Mouse (Mus musculus) lung, adult 2 months (tissue): ENCODE measurements at regions not wholly inside any gene's neighbourhood (a gene's known extent, or its start where the extent isn't known, plus 50 kb on each side); places are given as distances from the start of the nearest gene placed in this dataset.

Source experiments
- CTCF ChIP-seq: fragments of 200-500 bp; IDR thresholded peaks from 2 replicates; pipeline ENCODE4 v1.5.1; 2011; ENCODE audit warnings: mild to moderate bottlenecking, low read length, control low read depth; ENCODE audit not compliant: insufficient read depth
- POLR2A ChIP-seq: fragments of 200-500 bp; IDR thresholded peaks from 2 replicates; pipeline ENCODE4 v1.6.1; 2011; ENCODE audit warnings: low read depth, mild to moderate bottlenecking, control low read depth, low read length, borderline replicate concordance; ENCODE audit errors: extremely low read depth

GRCm38 (mm10) chr16:76761004-76761403 lies 252.5 kb upstream of the Usp25 start:
- TF ChIP-seq POLR2A (no peak), CTCF (no peak)
